Mouse (Mus musculus) layer of hippocampus, adult 18-20 months (tissue): ENCODE results near the gene Gm9844. TPM values are rescaled to one million over a fixed set of nuclear protein-coding genes. Genes with fewer than 3 reads are reported as not detected.
"Not testable (repeated sequence)": the region's sequence is repeated elsewhere in the genome, so short reads cannot be mapped to it uniquely, and the experiment has no call there.

Experiments
- DNase-seq, 2 experiments: peaks; one replicate each; pipeline ENCODE4 v3.0.0; 2022; ENCODE audit warnings: low spot score in 2 of 2
- total RNA-seq, 2 experiments: library from RNA; stranded (reverse); gene quantifications; 2 replicates each; pipeline ENCODE4 v1.2.3; 2021

Gm9844 gene
- total RNA-seq, 2 experiments from 2014 or later, result 0.97 TPM; not detected in 1

DNA sequence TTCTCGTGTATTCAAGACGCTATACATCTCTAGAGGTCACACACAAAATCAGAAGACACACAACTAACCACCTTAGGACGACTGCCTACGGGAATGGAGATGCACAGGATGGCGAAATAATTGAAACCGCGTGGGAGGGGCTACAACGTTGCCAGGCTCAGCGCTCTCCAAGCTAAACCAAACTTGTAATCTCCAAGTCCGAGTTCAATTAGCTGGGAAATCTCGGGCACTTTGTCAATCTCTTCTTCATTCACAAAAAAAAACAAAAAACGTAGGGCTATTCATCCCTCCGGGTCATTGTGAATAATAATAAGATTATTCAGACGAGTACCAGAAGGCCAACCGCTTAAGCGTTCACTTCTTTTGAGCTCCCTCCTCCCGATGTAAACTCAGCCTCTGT, 7.1 kb downstream of the Gm9844 start:
- no peak for DNase-seq

DNA sequence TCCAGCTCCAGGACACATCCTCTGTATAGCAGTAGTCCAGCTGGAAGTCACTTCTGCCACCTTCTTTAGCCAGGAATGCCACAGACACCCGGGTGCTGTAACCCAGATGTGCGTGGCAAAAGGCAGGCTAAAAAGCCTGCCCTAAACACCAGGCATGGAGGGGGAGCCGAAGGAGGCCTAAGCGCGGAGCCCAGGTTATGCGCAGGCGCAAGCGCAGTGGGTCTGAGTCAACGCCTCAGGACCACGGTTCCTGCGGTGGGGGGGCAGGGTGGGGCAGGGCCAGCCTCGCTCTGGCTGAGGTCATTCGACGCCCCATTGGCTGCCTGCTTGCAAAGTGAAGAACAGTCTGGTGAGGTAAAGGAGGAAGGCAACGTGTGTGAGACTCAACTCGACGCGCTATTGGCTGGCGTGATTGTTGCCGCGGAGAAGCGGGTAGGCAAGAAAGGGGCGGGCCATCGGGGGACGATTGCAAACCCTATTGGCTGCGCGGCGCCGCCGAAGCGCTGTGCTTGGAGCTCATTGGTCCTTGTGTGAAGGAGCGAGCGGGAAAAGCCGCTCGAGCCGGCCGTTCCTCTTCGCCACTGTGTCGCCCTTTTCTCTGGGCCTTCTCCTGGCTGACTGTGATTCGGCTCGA, 7.6 kb downstream of the Gm9844 start, which contains the start of the genes Lypd4 and Dmrtc2:
Gene Lypd4 (minus strand): TSS at position 410 of the 634 bp plus-strand sequence.
Gene Dmrtc2 (plus strand): TSS at position 526 of the 634 bp plus-strand sequence.
- DNase-seq, result no peak

DNA sequence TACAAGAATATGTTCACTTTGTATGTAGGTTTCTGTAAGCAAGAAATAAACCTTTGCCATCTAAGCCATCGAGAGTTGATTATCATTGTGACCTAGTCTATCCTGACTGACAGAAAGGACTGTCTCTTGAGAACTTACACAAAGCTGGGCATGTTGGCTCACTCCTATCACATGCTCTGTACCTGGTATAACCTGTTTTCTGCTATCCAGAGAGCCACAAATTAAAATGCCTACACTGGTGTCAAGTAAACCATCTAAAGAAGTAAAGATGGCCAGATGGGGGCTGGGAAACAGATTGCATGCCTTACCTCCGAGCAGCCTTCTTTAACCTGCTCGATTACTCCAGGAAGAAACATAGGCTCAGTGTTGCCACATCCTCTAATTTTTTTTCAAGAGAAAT, 15.6 kb downstream of the Gm9844 start:
- no peak for DNase-seq

DNA sequence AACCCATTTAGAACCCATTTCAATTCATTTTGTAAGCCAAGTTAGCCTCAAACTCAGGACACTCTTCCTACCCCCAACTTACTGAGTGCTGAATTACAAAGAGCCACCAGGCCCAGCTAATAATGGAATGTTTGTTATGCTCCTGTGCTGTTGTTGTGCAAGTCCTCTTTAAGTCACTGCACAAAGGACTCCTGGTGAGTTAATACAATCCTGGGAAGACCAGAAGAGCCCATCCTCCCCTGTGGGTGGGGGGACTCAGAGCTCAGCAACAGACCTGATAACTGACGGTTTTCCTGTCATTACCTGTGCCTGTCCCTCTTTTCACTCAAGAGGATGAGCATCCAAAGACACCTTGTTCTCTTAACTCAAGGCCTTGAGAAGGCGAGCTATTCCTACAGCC, 17.6 kb downstream of the Gm9844 start:
- no peak for DNase-seq

DNA sequence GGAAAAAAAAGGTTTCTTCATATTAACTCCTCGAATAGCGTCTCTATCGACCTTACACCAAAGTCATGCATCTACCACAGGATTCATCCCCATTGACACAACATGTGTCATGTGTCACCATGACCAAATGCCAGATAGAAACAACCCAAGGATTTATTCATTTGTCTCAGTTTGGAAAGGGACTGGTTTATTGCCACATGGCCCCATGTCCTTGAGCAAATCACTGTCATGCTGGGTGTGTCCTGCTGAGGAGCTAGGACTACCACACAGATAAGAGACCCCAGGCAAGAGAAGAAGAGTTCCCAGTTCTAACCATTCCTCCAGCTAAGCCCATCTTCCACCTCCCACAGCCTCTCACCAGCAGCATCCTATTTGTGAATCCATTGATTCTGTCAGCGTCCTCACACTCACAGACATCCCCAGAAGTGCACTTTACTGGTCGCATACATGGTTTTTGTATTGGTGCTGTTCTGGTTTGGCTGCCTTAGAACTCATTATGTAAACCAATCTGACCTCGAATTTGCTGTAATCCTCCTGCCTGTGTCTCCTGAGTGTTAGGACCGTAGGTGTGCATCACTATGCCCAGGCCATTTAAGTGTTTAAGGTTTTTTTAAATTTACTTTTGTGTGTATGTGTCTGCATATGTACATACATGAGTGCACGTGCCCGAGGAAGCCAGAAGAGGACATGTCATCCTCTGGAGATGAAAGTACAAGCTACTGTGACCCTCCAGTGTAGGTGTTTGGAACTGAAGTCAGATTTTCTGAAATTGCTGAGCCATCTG, 20.6 kb downstream of the Gm9844 start:
- no peak for DNase-seq

DNA sequence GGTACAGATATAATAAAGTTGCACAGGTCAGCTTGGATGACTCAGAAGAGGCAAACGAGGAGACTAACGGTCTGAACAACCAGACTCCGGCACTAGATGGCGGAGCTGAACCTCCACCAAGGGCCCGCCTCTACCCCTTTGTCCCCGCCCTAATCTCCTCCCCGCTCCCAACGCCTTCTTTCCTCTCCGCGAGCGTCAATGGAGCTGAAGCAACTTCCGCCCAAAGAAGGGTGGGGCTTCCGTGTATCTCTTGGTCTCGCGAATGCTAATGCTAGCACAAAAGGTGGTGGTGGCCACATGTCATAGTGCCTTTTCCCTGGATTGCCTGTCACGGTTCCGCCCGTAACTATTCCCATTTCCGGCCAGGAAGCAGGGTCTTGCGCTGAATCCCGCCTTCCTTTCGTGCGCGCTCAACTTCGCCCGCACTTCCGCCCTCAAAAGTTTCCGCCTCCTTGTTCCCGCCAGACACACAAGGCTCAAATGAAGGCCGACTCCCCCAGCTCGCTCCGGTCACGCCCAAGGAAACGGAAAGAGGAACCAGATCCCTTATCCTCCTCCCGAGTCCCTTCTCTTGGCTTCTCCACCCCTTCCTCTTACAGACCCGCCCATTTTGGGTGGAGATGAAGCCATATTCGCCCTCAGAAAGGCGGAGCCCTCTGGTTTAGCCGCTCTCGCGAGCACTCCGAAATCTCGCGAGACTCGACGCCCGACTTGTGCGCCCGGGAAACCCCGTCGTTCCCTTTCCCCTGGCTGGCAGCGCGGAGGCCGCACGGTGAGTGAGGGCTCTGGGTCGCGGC, 22.1 kb downstream of the Gm9844 start, which contains the start of gene Rps19:
Gene Rps19 (plus strand): TSS at position 476 of the 797 bp plus-strand sequence.
- peak; percentile 97 to 98 for DNase-seq

DNA sequence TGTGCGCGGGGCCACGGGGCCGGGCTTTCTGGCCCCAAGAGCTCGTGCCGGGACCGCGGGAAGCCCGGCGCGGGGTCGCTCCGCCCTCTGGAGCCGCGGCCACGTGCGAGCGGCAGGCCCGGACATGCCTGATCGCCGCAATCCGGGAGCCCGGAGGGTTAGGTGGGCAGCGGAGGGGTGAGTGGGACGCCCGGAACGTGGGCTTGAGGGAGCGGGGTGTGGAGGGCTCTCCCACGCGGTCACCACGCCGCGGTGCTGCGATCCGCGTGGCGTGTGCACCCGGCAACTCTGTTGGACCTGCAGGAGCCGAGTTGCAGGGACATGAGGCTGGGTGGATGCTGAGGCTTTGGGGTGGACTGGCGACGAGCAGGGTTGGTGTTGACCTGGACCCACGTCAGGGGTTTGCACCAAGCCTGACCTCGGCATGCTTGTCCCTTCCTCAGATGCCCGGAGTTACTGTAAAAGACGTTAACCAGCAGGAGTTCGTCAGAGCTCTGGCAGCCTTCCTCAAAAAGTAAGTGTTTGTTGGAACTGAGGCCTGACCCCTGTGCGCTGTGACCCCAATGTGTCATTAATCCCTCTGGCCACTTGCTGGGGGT, 22.8 kb downstream of the Gm9844 start:
- DNase-seq, result peak in 1 of 2 experiments; percentile 28

DNA sequence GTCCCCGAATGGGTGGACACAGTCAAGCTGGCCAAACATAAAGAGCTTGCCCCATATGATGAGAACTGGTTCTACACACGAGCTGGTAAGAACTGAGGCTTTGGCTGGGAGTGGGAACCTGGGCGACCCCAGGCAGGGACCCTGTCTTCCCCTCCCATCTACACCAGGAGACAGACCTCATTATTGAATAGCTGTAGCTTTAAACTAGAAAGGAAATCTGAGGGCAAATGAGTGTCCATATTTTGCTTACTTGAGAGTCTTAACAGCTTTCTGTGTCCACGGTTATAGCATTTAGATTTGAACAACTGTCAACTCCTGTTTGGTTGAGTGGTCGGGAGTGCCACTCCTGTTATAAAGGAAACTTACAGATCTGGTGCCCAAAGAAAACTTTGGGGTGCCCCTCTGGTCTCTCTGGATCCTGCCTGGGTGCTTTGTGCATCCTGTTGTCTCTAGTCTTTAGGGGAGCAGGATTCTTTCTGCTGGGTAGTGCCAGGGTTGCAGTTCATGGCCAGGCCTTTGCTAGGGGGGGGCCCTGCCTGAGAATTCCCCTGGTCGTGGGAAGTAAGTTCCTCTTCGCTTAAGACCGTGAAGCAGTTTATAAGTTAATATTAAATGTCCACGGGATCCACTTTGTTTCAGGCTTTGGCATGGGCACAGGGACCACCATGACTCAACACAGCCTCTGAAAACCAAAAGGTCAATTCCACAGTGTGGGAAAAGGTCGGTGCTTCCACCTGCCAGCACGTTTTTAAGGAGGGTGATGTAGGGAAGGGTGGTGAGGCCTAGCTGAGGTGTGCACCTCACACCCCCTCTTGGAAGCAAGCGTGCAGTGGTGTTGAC, 23.7 kb downstream of the Gm9844 start:
- DNase-seq, result no peak

DNA sequence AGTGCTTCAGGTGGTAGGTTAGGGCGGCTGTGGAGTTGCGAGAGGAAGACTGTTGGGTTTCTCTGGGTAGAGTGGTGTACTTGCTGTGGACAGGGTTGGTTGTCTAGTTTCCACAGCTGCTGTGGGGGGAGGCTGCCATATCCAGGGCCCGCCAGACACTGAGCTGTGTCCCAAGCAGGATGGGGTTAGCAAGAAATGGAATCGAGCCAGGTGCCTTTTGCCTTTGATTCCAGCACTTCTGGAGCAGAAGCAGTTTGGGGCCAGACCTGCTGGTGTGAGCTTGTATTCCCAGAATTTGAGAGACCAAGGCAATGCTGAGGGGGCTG, 24.3 kb downstream of the Gm9844 start:
- DNase-seq, result no peak

DNA sequence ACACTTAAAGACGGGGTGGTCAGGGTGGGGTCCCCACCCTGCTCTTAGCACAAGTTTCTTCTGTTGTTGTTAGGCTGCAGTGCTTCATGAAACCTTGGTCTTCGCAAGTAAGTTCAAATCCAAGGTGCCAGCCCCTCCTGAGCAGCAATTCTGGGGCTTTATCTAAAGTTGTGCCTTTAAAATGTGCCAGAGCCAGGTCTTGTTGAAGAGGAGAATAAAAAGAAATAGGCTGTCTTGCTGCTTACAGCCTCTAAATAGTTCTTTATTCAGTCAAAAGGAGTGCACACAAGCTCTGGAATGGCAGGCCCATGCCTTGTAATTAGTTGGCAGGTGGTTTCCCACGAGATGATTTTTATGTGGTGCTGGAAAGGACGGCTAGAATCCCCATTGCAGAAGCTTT, 25.1 kb downstream of the Gm9844 start:
- no peak for DNase-seq

DNA sequence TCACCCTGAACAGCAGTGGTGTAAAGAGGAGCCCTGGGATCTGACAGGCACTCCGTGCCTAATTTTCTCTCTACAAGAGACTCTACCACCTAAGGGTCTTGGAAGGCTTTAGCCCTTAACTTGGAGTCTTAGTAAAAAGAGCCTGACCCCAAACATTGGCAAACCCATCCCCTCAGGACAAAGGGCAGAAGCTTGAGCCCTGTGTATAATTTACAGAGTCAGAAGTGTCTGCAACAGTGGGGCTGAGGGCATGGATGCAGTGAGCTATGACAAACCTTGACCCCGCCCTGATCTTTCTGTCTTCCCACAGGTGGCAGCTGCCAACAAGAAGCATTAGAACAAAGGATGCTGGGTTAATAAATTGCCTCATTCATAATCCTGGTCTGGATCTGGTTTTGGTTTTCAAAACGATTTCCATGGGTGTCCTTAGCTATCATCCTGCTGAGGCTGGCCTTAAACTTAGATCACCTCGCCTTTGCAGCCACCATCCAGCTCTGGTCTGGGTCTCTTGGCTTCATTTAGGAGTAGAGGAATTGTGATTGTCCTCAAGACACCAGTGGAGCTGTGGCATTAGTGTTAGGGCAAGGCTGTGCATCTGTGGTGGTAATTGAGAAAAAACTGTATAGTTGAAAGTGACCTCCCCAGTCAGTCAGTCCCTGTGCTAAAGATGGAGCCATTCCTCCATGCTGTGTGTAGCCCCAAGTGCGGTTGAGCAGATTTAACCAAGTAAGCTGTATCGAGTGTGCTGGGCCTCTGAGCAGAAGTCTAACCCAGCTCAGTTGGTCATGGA, 27.6 kb downstream of the Gm9844 start:
- DNase-seq, result no peak

DNA sequence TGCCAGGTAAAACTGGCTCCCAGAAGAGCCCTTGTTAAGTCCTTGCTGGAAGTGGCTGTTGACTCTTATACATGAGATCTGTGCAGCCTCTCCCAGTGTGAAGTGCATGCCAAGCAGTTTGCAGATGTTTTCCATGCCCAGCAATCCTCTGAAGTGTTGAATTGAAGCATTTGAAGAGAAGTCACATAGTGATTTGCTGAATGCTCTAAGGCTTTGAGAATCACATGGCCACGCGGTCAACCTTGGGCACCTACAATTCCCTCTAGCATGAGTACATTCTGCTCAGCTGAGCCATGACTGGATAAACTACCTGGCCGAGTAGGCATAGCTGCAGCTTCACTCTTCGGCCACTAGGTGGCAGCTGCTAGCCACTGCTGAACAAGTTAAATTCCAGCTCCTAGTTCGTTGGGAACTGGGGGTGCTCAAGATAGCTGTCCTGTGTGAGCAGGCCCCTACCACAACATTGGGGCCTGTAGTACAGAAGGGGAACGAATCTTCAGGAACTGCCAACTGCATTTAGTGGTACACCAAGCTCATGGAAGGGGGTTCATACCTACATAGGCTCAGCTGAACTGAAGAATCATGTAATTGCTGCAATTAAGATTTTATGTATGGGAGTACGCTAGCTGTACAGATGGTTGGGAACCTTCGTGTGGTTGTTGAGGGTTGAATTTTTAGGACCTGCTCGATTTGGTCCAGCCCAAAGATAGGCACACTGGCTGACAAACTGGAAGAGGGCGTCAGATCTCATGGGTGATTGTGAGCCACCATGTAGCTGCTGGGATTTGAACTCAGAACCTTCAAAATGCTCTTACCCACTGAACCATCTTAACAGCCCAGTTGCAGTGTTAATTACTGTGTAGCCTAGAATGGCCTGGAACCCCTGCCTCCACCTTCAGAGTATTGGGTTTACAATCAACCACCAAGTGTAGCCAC, 28.5 kb downstream of the Gm9844 start:
- peak; percentile 63 to 78 for DNase-seq

DNA sequence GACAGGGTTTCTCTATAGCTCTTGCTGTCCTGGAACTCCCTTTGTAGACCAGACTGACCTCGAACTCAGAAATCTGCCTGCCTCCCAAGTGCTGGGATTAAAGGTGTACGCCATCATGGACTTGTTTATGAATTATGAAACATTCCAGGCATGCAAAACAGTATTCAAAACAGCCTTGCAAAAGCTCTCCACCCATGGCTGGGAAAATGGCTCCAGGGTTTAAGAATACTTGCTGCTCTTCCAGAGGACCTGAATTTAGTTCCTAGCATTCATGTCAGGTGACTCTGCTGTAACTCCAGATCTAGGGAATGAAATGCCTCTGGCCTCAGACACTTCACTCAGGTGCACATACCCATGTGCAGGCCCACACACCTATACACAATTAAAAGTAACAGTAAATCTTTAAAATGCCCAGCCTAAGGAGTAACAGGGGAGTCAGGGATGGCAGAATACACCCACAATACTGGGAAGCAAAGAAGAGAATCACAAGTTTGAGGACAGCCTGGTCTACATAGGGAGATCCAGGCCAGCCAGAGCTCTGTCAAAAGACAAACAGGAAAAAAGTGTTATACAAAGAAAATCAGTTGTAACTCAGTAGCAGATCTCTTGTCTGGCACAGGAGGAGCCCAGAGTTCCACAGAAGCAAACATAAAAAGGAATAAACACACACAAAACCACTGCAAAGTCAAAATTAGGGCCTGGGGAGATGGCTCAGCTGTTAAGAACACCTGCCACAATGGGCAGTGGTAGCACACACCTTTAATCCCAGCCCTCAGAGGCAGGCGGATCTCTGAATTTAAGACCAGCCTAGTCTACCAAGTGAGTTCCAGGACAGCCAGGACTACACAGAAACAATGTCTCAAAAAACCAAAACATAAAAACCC, 29.5 kb downstream of the Gm9844 start:
- no peak for DNase-seq

DNA sequence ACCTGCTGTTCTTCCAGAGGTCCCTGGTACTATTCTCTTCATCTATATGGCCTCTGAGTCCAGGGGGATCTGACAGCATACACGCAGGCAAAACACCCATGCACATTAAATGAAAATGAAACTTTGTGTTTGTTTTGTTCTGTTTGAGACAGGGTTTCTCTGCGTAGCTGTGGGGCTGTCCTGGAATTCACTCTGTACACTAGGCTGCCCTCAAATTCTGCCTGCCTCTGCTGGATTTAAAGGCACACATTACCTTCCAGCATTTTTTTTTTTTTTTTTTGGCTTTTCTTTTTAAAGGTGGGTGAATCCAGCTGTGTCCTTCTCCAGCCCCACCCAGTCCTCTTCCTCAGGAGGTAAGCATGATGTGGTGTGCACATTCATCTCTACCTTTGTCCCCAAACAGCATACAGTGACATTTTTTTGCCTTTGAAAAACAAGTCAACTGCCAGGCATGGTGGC, 30.1 kb downstream of the Gm9844 start:
- no peak for DNase-seq

DNA sequence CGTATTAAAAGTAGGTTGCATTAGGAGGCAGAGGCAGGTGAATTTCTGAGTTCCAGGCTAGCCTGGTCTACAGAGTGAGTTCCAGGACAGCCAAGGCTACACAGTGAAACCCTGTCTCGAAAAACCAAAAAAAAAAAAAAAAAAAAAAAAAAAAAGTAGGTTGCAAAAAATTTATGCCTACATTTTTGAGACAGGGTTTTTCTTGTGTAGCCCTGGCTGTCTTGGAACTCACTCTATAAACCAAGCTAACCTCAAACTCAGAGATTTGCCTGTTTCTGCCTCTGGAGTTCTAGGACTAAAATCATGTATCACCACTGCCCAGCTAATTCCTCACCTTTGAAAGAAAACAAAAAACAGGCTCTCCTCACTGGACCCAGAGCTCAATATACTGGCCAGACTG, 33.7 kb downstream of the Gm9844 start:
- DNase-seq, result not testable (repeated sequence)

DNA sequence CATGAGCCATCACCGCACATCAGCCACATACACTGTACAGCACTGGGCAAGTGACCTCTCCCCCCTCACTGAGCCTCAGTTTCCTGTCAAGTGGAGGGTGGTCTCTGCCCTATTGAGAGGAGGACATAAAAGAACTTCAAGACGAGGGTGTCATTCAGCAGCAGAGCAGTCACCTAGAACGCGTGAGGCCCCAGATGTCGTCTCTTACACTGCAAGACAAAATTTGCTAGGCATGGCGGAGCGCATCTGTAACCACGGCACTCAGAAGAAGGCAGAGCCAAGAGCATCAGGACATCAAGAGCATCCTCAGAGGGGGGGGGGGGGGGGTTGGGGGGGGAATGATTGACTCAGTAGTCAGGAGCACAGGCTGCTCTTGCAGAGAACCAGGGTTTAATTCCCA, 34.3 kb downstream of the Gm9844 start:
- no peak for DNase-seq

DNA sequence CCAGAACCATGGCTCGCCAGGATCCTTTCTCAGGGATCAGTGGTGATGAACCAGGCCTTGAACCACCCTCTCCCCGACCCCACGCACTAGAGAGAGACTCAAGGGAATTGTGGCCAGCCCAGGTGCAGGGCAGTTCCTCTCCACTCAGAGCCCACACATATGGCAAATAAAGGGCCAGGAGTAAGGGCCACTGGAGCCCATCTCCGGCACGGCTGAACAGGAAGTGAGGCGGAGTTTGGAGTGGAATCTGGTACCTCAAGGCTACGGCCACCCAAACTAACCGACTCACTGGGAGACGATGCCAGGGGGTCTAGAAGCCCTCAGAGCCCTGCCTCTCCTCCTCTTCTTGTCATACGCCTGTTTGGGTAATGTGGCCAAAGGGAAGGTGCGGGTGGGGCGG, 35.2 kb downstream of the Gm9844 start, which contains the start of gene Cd79a:
Gene Cd79a (plus strand): TSS at position 158 of the 400 bp plus-strand sequence.
- no peak for DNase-seq
